Mouse (Mus musculus): ENCODE measurements around the gene Maml2. TPM values are rescaled to one million over a fixed set of nuclear protein-coding genes. Genes with fewer than 3 reads are reported as not detected.

Maml2 gene
- polyA plus RNA-seq, 1 experiment from 2014 or later: 8.6 TPM

- ATAC-seq (replicated peaks; ENCODE audit: insufficient number of reproducible peaks, low FRiP score, low TSS enrichment, low read depth) (no peak), DNase-seq (ENCODE audit: low spot score) (no peak)
- Histone ChIP-seq H3K9ac (replicated peaks; ENCODE audit: low read length) (no peak overlapping the region), H3K27ac (replicated peaks; ENCODE audit: low read depth, low read length) (no peak overlapping the region), H3K4me1 (ENCODE audit: control insufficient read depth, insufficient read depth, low read length) (no peaks in the 10 kb centered on the region), H3K36me3 (replicated peaks; ENCODE audit: control insufficient read depth, insufficient read depth, low read depth, low read length) (no peaks in the 10 kb centered on the region), H3K27me3 (ENCODE audit: control insufficient read depth, insufficient read depth, low read length) (no peaks in the 10 kb centered on the region), H3K9me3 (replicated peaks; ENCODE audit: control insufficient read depth, low read length) (no peaks in the 10 kb centered on the region), H3K4me2 (ENCODE audit: low read depth, low read length) (no peak overlapping the region), H3K4me3 (ENCODE audit: low read depth, low read length) (no peak overlapping the region)
- WGBS: 94% methylated on average over 3 of the region's 3 CpGs
Measured at GRCm38 (mm10) chr9:13549911-13550310, 252.2 kb downstream of the Maml2 start.

GRCm38 (mm10) chr9:13552380-13553052 is 254.8 kb downstream of the Maml2 start:
- DNase-seq (ENCODE audit: low spot score) (no peak), ATAC-seq (replicated peaks; ENCODE audit: insufficient number of reproducible peaks, low FRiP score, low TSS enrichment, low read depth) (no peak; the same call in 1 of the 2 replicates)
- Histone ChIP-seq H3K4me1 (ENCODE audit: control insufficient read depth, insufficient read depth, low read length) (no peaks in the 10 kb centered on the region), H3K27me3 (ENCODE audit: control insufficient read depth, insufficient read depth, low read length) (no peaks in the 10 kb centered on the region), H3K36me3 (replicated peaks; ENCODE audit: control insufficient read depth, insufficient read depth, low read depth, low read length) (no peaks in the 10 kb centered on the region), H3K9me3 (replicated peaks; ENCODE audit: control insufficient read depth, low read length) (no peaks in the 10 kb centered on the region), H3K27ac (replicated peaks; ENCODE audit: low read depth, low read length) (no peak overlapping the region), H3K4me2 (ENCODE audit: low read depth, low read length) (no peak overlapping the region), H3K4me3 (ENCODE audit: low read depth, low read length) (no peak overlapping the region), H3K9ac (replicated peaks; ENCODE audit: low read length) (no peak overlapping the region)
- 63% methylated on average over 5 of the region's 5 CpGs for WGBS

GRCm38 (mm10) chr9:13554773-13555172 is 257.0 kb downstream of the Maml2 start:
- Histone ChIP-seq H3K4me1 (ENCODE audit: control insufficient read depth, insufficient read depth, low read length) (no peaks in the 10 kb centered on the region), H3K36me3 (replicated peaks; ENCODE audit: control insufficient read depth, insufficient read depth, low read depth, low read length) (no peaks in the 10 kb centered on the region), H3K9ac (replicated peaks; ENCODE audit: low read length) (no peak overlapping the region), H3K9me3 (replicated peaks; ENCODE audit: control insufficient read depth, low read length) (no peaks in the 10 kb centered on the region), H3K27ac (replicated peaks; ENCODE audit: low read depth, low read length) (no peak overlapping the region), H3K4me3 (ENCODE audit: low read depth, low read length) (no peak overlapping the region), H3K27me3 (ENCODE audit: control insufficient read depth, insufficient read depth, low read length) (no peaks in the 10 kb centered on the region), H3K4me2 (ENCODE audit: low read depth, low read length) (no peak overlapping the region)
- ATAC-seq (replicated peaks; ENCODE audit: insufficient number of reproducible peaks, low FRiP score, low TSS enrichment, low read depth) (no peak), DNase-seq (ENCODE audit: low spot score) (no peak)
- WGBS: 83% methylated on average over 5 of the region's 5 CpGs

GRCm38 (mm10) chr9:13555973-13556481 is 258.3 kb downstream of the Maml2 start:
- 66% methylated on average over 8 of the region's 8 CpGs for WGBS
- Histone ChIP-seq H3K27ac (replicated peaks; ENCODE audit: low read depth, low read length) (no peak overlapping the region), H3K9ac (replicated peaks; ENCODE audit: low read length) (no peak overlapping the region), H3K27me3 (ENCODE audit: control insufficient read depth, insufficient read depth, low read length) (no peaks in the 10 kb centered on the region), H3K36me3 (replicated peaks; ENCODE audit: control insufficient read depth, insufficient read depth, low read depth, low read length) (no peaks in the 10 kb centered on the region), H3K4me2 (ENCODE audit: low read depth, low read length) (no peak overlapping the region), H3K9me3 (replicated peaks; ENCODE audit: control insufficient read depth, low read length) (no peaks in the 10 kb centered on the region), H3K4me1 (ENCODE audit: control insufficient read depth, insufficient read depth, low read length) (no peaks in the 10 kb centered on the region), H3K4me3 (ENCODE audit: low read depth, low read length) (no peak overlapping the region)
- DNase-seq (ENCODE audit: low spot score): no peak
- ATAC-seq (replicated peaks; ENCODE audit: insufficient number of reproducible peaks, low FRiP score, low TSS enrichment, low read depth): no peak

- 89% methylated on average over 3 of the region's 3 CpGs for whole genome bisulfite sequencing
- H3K4me2 ChIP-seq (ENCODE audit: low read depth, low read length): no peak overlapping the region
- no peak overlapping the region for H3K9ac ChIP-seq (replicated peaks; ENCODE audit: low read length)
- no peak overlapping the region for H3K27ac ChIP-seq (replicated peaks; ENCODE audit: low read depth, low read length)
- H3K36me3 ChIP-seq (replicated peaks; ENCODE audit: control insufficient read depth, insufficient read depth, low read depth, low read length): no peaks in the 10 kb centered on the region
- no peaks in the 10 kb centered on the region for H3K9me3 ChIP-seq (replicated peaks; ENCODE audit: control insufficient read depth, low read length)
- no peak for DNase-seq (ENCODE audit: low spot score)
- no peak for ATAC-seq (replicated peaks; ENCODE audit: insufficient number of reproducible peaks, low FRiP score, low TSS enrichment, low read depth)
- H3K27me3 ChIP-seq (ENCODE audit: control insufficient read depth, insufficient read depth, low read length): no peaks in the 10 kb centered on the region
- H3K4me3 ChIP-seq (ENCODE audit: low read depth, low read length): no peak overlapping the region
- no peaks in the 10 kb centered on the region for H3K4me1 ChIP-seq (ENCODE audit: control insufficient read depth, insufficient read depth, low read length)
Measured at GRCm38 (mm10) chr9:13556696-13557095, 258.9 kb downstream of the Maml2 start.

GRCm38 (mm10) chr9:13558811-13559372 is 261.1 kb downstream of the Maml2 start:
- Histone ChIP-seq H3K4me2 (ENCODE audit: low read depth, low read length) (no peak overlapping the region), H3K27me3 (ENCODE audit: control insufficient read depth, insufficient read depth, low read length) (no peaks in the 10 kb centered on the region), H3K9ac (replicated peaks; ENCODE audit: low read length) (no peak overlapping the region), H3K4me1 (ENCODE audit: control insufficient read depth, insufficient read depth, low read length) (no peaks in the 10 kb centered on the region), H3K36me3 (replicated peaks; ENCODE audit: control insufficient read depth, insufficient read depth, low read depth, low read length) (no peaks in the 10 kb centered on the region), H3K9me3 (replicated peaks; ENCODE audit: control insufficient read depth, low read length) (no peaks in the 10 kb centered on the region), H3K4me3 (ENCODE audit: low read depth, low read length) (no peak overlapping the region), H3K27ac (replicated peaks; ENCODE audit: low read depth, low read length) (no peak overlapping the region)
- DNase-seq (ENCODE audit: low spot score) (no peak), ATAC-seq (replicated peaks; ENCODE audit: insufficient number of reproducible peaks, low FRiP score, low TSS enrichment, low read depth) (no peak)
- 79% methylated on average over 4 of the region's 4 CpGs for WGBS

- Histone ChIP-seq H3K36me3 (replicated peaks; ENCODE audit: control insufficient read depth, insufficient read depth, low read depth, low read length) (no peaks in the 10 kb centered on the region), H3K9me3 (replicated peaks; ENCODE audit: control insufficient read depth, low read length) (no peaks in the 10 kb centered on the region), H3K27ac (replicated peaks; ENCODE audit: low read depth, low read length) (no peak overlapping the region), H3K27me3 (ENCODE audit: control insufficient read depth, insufficient read depth, low read length) (no peaks in the 10 kb centered on the region), H3K4me1 (ENCODE audit: control insufficient read depth, insufficient read depth, low read length) (no peaks in the 10 kb centered on the region), H3K4me3 (ENCODE audit: low read depth, low read length) (no peak overlapping the region), H3K4me2 (ENCODE audit: low read depth, low read length) (no peak overlapping the region), H3K9ac (replicated peaks; ENCODE audit: low read length) (no peak overlapping the region)
- WGBS: 83% methylated on average over 9 of the region's 9 CpGs
- DNase-seq (ENCODE audit: low spot score) (peak; percentile 20), ATAC-seq (replicated peaks; ENCODE audit: insufficient number of reproducible peaks, low FRiP score, low TSS enrichment, low read depth) (no peak)
Measured at GRCm38 (mm10) chr9:13560651-13561050, 262.9 kb downstream of the Maml2 start.

- Histone ChIP-seq H3K4me3 (ENCODE audit: low read depth, low read length) (no peak overlapping the region), H3K4me1 (ENCODE audit: control insufficient read depth, insufficient read depth, low read length) (no peaks in the 10 kb centered on the region), H3K27ac (replicated peaks; ENCODE audit: low read depth, low read length) (no peak overlapping the region), H3K27me3 (ENCODE audit: control insufficient read depth, insufficient read depth, low read length) (no peaks in the 10 kb centered on the region), H3K9ac (replicated peaks; ENCODE audit: low read length) (no peak overlapping the region), H3K36me3 (replicated peaks; ENCODE audit: control insufficient read depth, insufficient read depth, low read depth, low read length) (no peaks in the 10 kb centered on the region), H3K9me3 (replicated peaks; ENCODE audit: control insufficient read depth, low read length) (no peaks in the 10 kb centered on the region), H3K4me2 (ENCODE audit: low read depth, low read length) (no peak overlapping the region)
- 90% methylated on average over 1 of the region's 1 CpGs for WGBS
- ATAC-seq (replicated peaks; ENCODE audit: insufficient number of reproducible peaks, low FRiP score, low TSS enrichment, low read depth) (no peak), DNase-seq (ENCODE audit: low spot score) (no peak)
Measured at GRCm38 (mm10) chr9:13561335-13561734, 263.6 kb downstream of the Maml2 start.

Data from embryonic facial prominence, embryonic 11.5 days (tissue).